Mouse (Mus musculus) intestine, embryonic 14.5 days (tissue): Measurements from ENCODE around the gene Zfp771. TPM values are rescaled to one million over a fixed set of nuclear protein-coding genes. Genes with fewer than 3 reads are reported as not detected.

Experiments
- ATAC-seq: fragments of 200-750 bp; cut with Nextera tagmentation; replicated peaks from 2 replicates; pipeline ENCODE4 v1.8.0; 2017; ENCODE audit warnings: low read depth, moderate number of reproducible peaks, moderate TSS enrichment, moderate library complexity; ENCODE audit not compliant: low FRiP score, low TSS enrichment
- DNase-seq: peaks from one replicate; pipeline ENCODE4 v3.0.0-alpha.2; 2018; ENCODE audit warnings: low spot score
- H3K27ac ChIP-seq: fragments of 300-500 bp; sonication (generic); 2 replicates; pipeline ENCODE4 v1.5.1; 2014; ENCODE audit warnings: low read depth, mild to moderate bottlenecking, control low read depth
- H3K27me3 ChIP-seq: fragments of 300-500 bp; sonication (generic); replicated peaks from 2 replicates; pipeline ENCODE4 v1.6.1; 2014; ENCODE audit warnings: low read length, control low read depth; ENCODE audit not compliant: control insufficient read depth, insufficient read depth
- H3K36me3 ChIP-seq: fragments of 300-500 bp; sonication (generic); 2 replicates; pipeline ENCODE4 v1.6.1; 2014; ENCODE audit warnings: low read length, control low read depth; ENCODE audit not compliant: control insufficient read depth, insufficient read depth
- H3K4me1 ChIP-seq: fragments of 300-500 bp; sonication (generic); replicated peaks from 2 replicates; pipeline ENCODE4 v1.6.1; 2014; ENCODE audit warnings: low read length, control low read depth, mixed read lengths; ENCODE audit not compliant: control insufficient read depth, insufficient read depth
- H3K4me2 ChIP-seq: fragments of 300-500 bp; sonication (generic); 2 replicates; pipeline ENCODE4 v1.6.1; 2014; ENCODE audit warnings: low read length
- H3K4me3 ChIP-seq: fragments of 300-500 bp; sonication (generic); 2 replicates; pipeline ENCODE4 v1.5.1; 2014; ENCODE audit warnings: low read depth, low read length, control low read depth, mixed read lengths
- H3K9ac ChIP-seq: fragments of 300-500 bp; sonication (generic); 2 replicates; pipeline ENCODE4 v1.6.1; 2014; ENCODE audit warnings: mild to moderate bottlenecking, low read length
- H3K9me3 ChIP-seq: fragments of 300-500 bp; sonication (generic); 2 replicates; pipeline ENCODE4 v1.6.1; 2016; ENCODE audit warnings: low read length, control low read depth; ENCODE audit not compliant: control insufficient read depth
- WGBS: fragments of 180-500 bp; shearing (Covaris S2); extraction: QIAGEN DNeasy Blood & Tissue Kit; methylation state at CpG from one replicate; pipeline ENCODE4 v1.1.7; 2014; 5-methylcytosine and 5-hydroxymethylcytosine counted together
- polyA plus RNA-seq: library from polyadenylated mRNA; unstranded; fragments of >200 nt; fragmentation: Nextera tagmentation; extraction: Ambion mirVana; gene quantifications from 2 replicates; pipeline ENCODE4 v1.2.1, GENCODE M21; 2014

The Zfp771 gene
- polyA plus RNA-seq, 1 experiment from 2014 or later, result 47.6 TPM

- Histone ChIP-seq H3K9me3 (no peaks in the 10 kb centered on the region), H3K9ac (peak within 1 kb of the TSS; percentile 91), H3K4me1 (peaks cover 16% of the 10 kb centered on the region), H3K4me3 (peak within 1 kb of the TSS; percentile 90), H3K27ac (peak within 1 kb of the TSS; percentile 79), H3K36me3 (peaks cover 10% of the 10 kb centered on the region), H3K4me2 (peak within 1 kb of the TSS; percentile 92), H3K27me3 (no peaks in the 10 kb centered on the region)
- ATAC-seq (peak; percentile 92), DNase-seq (peak; percentile 91)
- WGBS, result 0% methylated on average over 43 of the region's 44 CpGs
Observed at GRCm38 (mm10) chr7:127208553-127209438, 35.3 kb upstream of the Zfp771 start, which contains the start of gene Mylpf. Gene Mylpf (plus strand): TSS chr7:127208890.

GRCm38 (mm10) chr7:127209851-127210250, 34.2 kb upstream of the Zfp771 start:
- H3K27ac ChIP-seq, result 0 out of 2 replicates have a peak overlapping the region, but pooled peaks have one; percentile 79

GRCm38 (mm10) chr7:127210266-127210665, 33.8 kb upstream of the Zfp771 start:
- Histone ChIP-seq H3K4me2 (no peak overlapping the region), H3K27me3 (no peaks in the 10 kb centered on the region), H3K4me3 (no peak overlapping the region), H3K4me1 (peaks cover 16% of the 10 kb centered on the region), H3K36me3 (0 out of 2 replicates have a peak, but pooled peaks cover 3% of the 10 kb centered on the region), H3K27ac (no peak overlapping the region), H3K9me3 (no peaks in the 10 kb centered on the region), H3K9ac (no peak overlapping the region)
- ATAC-seq, result no peak
- WGBS, result 86% methylated on average over 4 of the region's 4 CpGs
- DNase-seq, result no peak

More at GRCm38 (mm10) chr7:127209851-127210250, 34.2 kb upstream of the Zfp771 start:
- 76% methylated on average over 5 of the region's 5 CpGs for WGBS
- H3K36me3 ChIP-seq, result 0 out of 2 replicates have a peak, but pooled peaks cover 3% of the 10 kb centered on the region
- H3K4me3 ChIP-seq, result no peak overlapping the region; the same call in 1 of the 2 replicates
- H3K9me3 ChIP-seq, result no peaks in the 10 kb centered on the region
- H3K9ac ChIP-seq, result no peak overlapping the region
- peak overlapping the region; percentile 73 for H3K4me2 ChIP-seq
- no peaks in the 10 kb centered on the region for H3K27me3 ChIP-seq
- DNase-seq (no peak), ATAC-seq (no peak)
- H3K4me1 ChIP-seq, result peaks cover 16% of the 10 kb centered on the region

- ATAC-seq (no peak), DNase-seq (no peak)
- no peaks in the 10 kb centered on the region for H3K36me3 ChIP-seq
- 70% methylated on average over 5 of the region's 5 CpGs for WGBS
- H3K9ac ChIP-seq, result no peak overlapping the region
- no peak overlapping the region for H3K4me3 ChIP-seq
- H3K4me2 ChIP-seq, result no peak overlapping the region
- H3K27me3 ChIP-seq, result no peaks in the 10 kb centered on the region
- no peaks in the 10 kb centered on the region for H3K9me3 ChIP-seq
- H3K27ac ChIP-seq, result no peak overlapping the region
- H3K4me1 ChIP-seq, result peaks cover 14% of the 10 kb centered on the region
Observed at GRCm38 (mm10) chr7:127211014-127211745, 32.9 kb upstream of the Zfp771 start.

- Histone ChIP-seq H3K27ac (no peak overlapping the region), H3K9ac (no peak overlapping the region), H3K27me3 (no peaks in the 10 kb centered on the region), H3K36me3 (no peaks in the 10 kb centered on the region), H3K4me1 (peaks cover 5% of the 10 kb centered on the region), H3K4me2 (no peak overlapping the region), H3K9me3 (no peaks in the 10 kb centered on the region), H3K4me3 (no peak overlapping the region)
- ATAC-seq, result no peak
- no peak for DNase-seq
- 90% methylated on average over 12 of the region's 12 CpGs for WGBS
Observed at GRCm38 (mm10) chr7:127212432-127213250, 31.4 kb upstream of the Zfp771 start.

- DNase-seq (no peak), ATAC-seq (no peak)
- H3K4me3 ChIP-seq, result no peak overlapping the region
- WGBS, result 47% methylated on average over 7 of the region's 7 CpGs
- no peaks in the 10 kb centered on the region for H3K36me3 ChIP-seq
- no peaks in the 10 kb centered on the region for H3K27me3 ChIP-seq
- H3K9ac ChIP-seq, result no peak overlapping the region
- no peaks in the 10 kb centered on the region for H3K9me3 ChIP-seq
- H3K4me1 ChIP-seq, result peaks cover 5% of the 10 kb centered on the region
- H3K27ac ChIP-seq, result no peak overlapping the region
- H3K4me2 ChIP-seq, result no peak overlapping the region
Observed at GRCm38 (mm10) chr7:127213485-127213884, 30.6 kb upstream of the Zfp771 start.

- no peak for DNase-seq
- Histone ChIP-seq H3K4me2 (peak overlapping the region; percentile 47; the same call in 1 of the 2 replicates), H3K36me3 (no peaks in the 10 kb centered on the region), H3K27me3 (no peaks in the 10 kb centered on the region), H3K27ac (no peak overlapping the region), H3K9ac (no peak overlapping the region), H3K9me3 (no peaks in the 10 kb centered on the region), H3K4me1 (peaks cover 5% of the 10 kb centered on the region), H3K4me3 (no peak overlapping the region)
- 50% methylated on average over 12 of the region's 12 CpGs for WGBS
- ATAC-seq, result no peak
Observed at GRCm38 (mm10) chr7:127213930-127214329, 30.1 kb upstream of the Zfp771 start.

- H3K4me2 ChIP-seq, result peak overlapping the region; percentile 47
- no peaks in the 10 kb centered on the region for H3K9me3 ChIP-seq
- WGBS, result 30% methylated on average over 21 of the region's 21 CpGs
- no peaks in the 10 kb centered on the region for H3K27me3 ChIP-seq
- no peak for ATAC-seq
- H3K4me3 ChIP-seq, result peak overlapping the region; percentile 11
- H3K36me3 ChIP-seq, result no peaks in the 10 kb centered on the region
- H3K9ac ChIP-seq, result peak overlapping the region; percentile 2; the same call in 1 of the 2 replicates
- DNase-seq, result no peak
- peaks cover 2% of the 10 kb centered on the region for H3K4me1 ChIP-seq
- H3K27ac ChIP-seq, result no peak overlapping the region
Observed at GRCm38 (mm10) chr7:127214521-127214920, 29.6 kb upstream of the Zfp771 start.
